Mouse (Mus musculus): ENCODE measurements around the gene Daam1.

The Daam1 gene

DNA sequence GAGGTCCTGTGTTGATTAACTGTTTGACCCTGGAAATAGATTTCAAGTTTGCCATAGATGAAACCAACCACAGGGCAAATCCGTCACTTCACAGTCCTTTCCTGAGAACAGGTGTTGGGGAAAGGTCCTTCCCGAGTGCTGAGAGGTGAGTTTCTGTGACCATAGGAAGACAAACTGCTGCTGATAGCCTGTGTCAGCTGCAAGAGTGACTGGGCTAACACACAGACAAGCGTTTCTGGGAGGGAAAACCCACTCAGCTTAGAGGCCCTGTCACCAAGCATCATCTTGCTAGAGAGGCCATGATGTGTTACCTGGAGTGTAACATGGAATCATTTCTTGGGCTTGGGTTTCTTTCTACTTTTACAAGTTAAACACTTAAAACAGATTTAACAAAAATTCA, 35.1 kb downstream of the Daam1 start:
- no peak for DNase-seq

DNA sequence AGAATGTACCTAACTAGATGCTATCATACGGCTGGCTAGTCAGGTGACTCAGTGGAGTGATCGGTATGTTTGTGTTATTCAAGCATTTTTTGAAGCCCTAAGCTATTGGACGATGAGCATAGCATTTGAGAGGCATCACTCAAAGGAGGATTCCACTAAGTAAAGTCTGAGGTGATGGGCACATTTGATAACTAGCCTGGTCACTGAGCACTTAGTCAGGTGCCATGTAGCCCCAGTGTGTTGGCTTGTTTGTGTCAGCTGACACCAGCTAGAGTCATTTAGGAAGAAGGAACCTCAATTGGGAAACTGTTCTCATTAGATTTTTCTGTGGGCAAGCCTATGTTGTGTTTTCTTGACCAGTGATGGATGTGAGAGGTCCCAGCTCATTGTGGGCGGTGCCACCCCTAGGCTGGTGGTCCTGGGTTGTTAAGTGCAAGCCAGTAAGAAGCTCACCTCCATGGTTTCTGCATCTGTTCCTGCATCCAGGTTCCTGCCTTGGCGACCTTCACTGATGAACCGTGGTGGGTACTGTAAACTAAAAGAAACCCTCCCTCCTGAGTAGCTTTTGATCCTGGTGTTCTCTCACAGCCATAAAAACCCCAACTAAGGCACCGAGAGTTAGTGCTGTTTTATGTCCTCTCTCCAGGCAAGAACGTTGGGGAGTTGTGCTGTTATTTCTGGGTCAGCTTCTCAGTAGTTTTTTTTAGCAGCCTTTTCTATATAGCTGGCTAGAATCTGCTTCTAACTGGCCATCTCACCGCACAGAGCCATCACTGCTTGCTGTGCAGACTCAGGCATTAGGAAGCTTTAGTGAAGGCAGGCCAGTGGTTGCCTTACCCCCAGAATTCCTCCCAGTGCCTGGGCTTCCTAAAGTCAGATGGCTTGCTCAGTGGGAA, 36.7 kb downstream of the Daam1 start:
- no peak for DNase-seq

DNA sequence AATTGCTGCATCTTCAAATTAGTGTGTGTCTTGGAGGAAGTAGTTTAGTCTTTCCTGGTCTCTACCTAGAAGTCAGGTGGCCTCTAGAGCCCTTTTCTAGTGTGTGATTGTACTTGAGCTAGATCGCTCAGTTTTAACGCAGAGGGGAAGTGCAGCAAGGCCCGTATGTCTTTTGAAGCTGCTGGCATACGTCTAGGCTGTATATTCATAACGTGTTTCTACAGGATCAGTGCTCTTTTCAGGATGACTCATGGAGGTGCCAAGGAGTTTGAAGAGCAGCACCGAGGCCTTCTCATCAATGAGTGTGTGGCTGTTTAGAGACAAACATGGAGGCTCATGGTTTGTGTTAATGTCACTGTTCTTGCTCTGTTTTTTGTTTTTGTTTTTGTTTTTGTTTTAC, 39.8 kb downstream of the Daam1 start:
- DNase-seq = peak; percentile 24

DNA sequence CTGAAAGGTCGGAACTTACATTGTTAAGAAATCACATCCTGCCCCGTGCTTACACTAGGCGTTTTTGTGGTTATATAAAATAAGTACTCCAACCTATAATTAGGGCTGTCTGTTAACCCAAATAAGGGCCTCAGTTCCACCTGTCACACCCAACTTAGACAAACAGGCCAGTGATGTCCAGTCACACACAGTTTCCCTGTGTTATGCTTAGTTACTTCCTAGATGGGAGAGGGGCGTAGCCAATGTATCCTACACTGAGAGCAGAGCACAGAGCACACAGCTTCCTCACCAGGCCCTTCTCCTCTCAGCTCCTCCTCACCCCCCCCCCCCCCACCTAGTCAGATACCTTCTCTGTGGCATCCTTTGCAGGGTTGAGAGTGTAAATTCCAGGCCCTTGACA, 41.5 kb downstream of the Daam1 start:
- no peak for DNase-seq

DNA sequence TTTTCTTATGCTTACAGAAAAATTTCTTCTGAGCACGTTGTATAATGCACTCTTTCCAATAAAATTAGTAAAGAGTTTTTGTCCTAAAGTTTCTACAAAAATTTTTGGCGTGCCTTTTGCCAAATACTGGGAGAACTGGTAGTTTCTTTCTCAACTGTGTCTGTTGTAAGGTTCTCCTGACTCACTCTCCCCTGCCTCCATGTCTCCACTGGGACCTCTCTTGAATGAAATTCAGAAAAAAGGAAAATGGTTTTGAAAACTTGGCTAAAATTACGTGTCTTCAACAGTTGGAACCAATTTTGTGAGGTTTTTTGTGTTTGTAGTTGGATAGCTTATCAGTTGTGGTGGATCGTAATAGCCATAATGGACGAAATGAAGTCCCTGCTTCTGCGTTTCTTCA, 43.7 kb downstream of the Daam1 start:
- DNase-seq = no peak

DNA sequence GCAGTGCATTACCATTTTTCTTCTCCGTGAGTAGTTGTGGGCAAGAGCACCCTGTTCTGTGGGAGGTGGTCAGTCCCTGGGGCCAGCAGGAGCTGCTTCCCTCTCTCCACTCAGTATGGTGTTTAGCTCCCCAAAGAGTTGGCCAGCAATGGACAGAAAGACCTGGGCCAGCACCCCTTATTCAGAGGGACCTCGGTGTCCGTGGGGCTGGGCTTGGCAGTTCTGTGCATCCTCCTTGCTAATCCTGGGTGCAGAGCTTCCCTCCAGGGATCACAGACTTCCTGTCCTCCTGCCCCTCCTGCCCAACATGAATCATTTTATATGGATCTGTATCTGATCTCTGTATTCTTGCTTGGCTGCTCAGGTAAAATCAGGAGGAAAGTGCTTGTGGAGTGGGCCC, 44.1 kb downstream of the Daam1 start:
- no peak for DNase-seq

DNA sequence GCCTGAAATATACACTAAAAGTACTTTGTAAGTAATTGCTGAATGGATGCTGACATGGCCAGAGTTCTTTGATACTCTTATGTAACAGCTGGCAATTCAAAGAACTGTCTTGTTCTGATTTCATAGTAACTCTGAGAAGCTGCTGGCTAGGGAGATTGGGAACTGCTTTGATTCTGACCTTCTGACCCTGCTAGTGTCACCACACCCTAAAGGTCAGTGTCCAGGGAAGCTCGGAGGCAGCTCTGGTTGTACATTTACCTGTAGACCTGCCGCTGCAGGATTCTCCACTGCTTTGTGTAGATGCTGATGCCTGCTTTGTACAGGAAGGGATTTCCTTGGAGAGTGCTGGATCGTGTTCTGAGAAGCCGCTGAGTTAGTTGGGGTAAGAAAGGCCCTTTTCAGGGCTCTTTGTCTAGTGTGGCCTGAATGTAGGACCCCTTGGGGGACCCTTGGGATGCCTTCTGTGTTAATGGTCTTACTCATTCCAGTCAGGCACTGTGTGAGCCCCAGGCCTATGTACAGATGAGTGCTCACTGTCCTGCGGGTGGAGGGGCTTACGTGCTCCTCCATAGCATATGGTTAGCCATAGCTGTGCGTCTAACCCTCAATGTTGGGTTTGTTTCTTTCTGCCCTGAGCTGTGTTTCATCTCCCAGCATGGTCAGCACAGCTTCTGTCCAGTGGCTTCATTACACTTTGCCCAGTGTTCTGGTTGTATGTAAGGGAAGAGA, 45.0 kb downstream of the Daam1 start:
- DNase-seq = no peak

DNA sequence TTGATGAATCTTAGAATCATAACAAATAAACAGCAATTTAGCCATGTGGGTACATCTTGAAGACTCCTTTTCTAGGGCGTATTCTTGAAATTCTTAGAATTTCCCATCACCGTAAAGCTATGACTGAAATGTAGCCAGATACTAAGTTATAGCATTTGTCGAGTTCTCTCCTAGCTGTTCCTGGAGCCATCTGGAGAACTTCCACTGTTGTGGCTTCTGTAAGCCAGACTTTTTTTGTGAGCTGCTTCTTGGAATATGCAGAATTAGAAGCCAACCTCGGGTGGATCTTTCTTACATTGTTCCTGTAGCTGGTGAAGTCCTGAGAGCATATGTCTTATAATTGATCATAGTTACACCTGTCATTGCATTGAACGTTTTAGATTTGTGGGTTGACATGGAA, 50.1 kb downstream of the Daam1 start:
- DNase-seq = peak; percentile 38

DNA sequence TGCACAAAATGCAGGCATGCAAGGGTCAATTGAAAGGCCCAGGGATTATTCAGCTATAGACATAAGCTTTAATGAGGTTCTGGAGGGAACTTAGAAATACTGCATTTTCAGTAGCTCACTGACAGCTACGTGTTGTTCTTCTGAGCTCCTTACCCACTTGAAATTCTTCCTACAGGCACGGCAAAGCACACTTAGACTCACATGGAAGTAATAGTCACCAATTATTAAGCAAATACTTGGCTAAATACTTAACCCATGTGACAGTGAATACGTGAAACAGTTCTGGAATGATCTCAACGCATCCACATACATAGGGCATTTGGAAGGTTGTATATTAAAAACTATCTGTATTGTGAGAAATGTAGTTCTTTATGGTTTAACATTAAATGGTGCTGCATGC, 50.6 kb downstream of the Daam1 start:
- DNase-seq = no peak

DNA sequence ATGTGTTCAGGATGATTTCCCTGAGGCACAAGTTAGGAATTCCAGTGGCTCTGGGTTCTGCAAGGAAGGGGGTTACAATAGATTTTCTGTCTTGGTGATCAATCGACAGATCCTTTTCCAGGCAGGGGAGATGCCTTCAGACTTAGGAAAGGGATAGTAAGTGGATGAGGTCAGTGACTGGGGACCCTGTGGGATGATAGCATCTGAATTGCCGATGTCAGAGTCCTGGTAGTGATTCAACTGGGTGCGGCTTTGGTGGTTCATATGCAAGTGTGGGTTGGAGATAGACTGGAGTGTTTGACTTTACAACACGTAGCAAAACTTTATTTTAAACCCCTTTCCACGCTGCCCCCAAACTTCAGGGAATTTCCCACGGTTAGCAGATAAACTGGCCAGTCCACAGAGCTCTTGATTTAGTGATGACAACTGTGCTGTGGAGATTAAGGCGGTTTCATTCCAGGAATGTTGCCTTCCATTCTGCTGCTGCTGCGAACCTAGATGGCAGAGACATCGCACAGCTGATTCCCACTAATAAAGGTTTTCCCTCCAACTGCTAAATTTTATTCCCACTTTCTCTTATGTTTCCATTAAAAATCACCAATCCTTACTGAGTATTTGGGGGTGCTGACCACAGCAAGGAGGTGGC, 52.3 kb downstream of the Daam1 start:
- DNase-seq = no peak

DNA sequence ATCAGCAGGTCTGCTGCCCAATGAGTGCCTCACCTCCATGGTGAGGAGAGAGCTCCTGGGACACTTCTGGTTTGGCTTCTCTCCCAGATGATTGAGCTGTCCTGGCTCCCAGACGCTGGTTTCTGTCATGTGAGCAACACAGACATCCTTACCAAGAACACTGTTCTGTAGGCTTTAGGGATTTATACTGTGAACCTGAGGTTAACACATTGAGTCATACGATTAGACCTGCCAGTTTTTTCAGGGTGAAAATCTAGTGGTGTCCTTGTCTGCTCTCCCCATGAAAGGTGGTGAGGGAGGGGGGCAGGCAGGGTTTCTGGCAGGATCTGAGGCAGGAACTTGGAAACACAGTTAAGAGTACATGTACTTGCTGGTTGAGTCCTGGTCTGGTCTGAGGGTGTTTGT, 54.3 kb downstream of the Daam1 start:
- DNase-seq = no peak

DNA sequence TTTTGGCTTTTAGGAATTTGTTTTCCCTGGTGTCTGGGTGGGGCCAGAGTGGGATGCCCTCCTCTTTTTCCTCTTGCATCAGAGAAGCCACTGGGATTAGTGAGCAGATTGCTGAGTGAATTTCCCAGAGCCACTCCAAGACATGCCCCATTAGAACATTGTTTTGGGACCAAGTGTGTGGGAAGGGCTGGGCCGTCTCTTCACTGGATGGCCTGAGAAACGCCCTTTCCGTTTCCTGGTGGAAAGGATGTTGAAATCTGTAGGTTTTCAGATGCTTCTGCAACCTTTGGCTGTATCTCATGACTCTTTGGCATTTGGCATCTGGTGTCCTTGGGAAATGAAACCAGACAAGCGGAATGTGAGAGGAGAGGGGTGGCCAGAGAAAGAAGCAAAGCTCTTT, 54.8 kb downstream of the Daam1 start:
- DNase-seq = no peak

DNA sequence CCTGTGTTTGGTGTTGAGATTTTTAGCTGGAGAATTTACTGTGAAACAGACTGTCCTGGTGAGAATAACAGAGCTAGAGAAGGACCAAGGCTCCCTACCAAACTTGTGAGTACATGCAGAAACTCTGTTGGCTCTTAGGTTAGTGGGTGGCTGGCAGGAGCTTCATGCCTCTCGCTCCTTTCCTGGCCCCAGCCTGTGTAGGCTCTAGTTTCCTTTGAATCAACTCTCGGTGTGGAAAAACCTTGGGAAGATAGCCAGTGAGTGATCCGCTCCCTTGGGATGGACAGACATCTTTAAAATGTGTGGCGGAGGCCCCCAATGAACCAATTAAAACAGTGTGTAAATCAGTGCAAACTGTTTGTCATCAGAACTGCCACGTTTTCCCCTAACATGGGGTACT, 55.5 kb downstream of the Daam1 start:
- DNase-seq = no peak

DNA sequence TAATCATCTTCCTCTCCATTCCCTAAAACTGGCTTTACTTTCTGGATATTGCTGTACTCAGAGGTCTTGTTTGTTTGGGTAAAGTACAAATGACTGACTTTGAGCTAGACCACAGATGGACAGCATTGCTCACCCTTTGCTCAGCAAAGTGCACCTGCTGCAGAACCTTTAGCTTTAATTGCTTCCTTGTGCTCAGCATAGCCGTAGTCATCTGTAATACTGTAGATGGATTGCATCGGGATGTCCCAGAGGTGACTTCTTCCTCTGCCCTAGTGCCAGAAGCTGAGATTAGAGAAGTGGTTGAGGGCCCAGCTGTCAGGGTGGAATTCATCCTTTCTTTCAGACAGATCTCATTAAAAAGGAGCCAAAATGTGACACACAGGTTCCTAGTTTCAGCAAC, 56.1 kb downstream of the Daam1 start:
- DNase-seq = no peak

DNA sequence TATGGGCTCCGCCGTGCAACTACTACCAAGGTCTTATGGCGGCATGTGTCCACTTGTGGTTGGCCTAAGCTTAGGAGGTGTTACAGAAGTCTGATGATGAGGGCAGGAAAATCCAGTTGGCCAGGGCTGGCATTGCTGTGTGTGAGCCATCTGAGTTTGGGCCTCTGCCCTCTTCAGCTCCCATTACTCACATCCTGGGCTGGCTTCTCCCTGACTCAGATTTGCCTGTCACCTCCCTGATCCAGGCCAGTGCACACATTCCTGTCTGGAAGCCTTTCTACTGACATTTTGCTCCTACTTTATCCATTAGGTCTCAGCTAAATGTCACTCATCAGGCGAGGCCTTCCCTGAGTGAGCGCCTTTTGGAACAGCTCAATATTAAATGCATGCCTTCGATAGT, 57.5 kb downstream of the Daam1 start:
- no peak for DNase-seq

DNA sequence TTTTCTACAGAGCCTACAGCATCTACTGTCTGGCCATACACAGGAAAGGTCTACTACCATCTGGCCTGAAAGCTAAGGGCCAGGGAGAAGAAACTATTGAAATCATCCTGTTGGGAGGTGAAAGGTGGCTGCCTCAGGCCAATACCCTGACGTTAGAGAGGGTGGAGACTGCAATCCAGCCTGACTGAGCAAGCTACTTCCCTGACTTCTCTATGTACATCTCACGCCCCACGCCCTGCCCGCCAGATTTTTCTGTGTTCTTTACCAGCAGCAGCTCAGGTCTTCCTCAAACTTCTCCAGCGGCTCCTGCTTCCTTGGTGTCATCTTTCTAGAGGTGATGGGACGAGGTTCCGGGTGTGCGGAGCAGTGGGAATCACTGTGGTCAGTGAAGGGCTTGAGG, 58.4 kb downstream of the Daam1 start:
- no peak for DNase-seq

DNA sequence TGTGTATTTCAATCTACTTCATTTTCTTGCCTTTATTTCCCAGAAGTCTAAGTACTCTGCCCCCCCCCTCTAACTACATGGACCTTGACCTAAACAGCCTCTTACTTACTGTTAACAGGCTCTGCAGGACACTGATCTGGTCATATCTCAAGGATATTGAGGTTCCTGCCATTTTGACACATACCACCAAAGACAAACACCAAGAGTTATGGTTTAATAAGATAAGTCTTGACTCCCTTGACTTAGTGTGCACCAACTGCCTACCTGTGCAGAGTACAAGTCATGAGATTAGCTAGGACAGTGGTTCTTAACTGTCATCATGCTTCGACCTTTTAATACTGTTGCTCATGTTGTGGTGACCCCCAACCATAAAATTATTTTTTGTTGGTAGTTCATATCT, 59.4 kb downstream of the Daam1 start:
- no peak for DNase-seq

DNA sequence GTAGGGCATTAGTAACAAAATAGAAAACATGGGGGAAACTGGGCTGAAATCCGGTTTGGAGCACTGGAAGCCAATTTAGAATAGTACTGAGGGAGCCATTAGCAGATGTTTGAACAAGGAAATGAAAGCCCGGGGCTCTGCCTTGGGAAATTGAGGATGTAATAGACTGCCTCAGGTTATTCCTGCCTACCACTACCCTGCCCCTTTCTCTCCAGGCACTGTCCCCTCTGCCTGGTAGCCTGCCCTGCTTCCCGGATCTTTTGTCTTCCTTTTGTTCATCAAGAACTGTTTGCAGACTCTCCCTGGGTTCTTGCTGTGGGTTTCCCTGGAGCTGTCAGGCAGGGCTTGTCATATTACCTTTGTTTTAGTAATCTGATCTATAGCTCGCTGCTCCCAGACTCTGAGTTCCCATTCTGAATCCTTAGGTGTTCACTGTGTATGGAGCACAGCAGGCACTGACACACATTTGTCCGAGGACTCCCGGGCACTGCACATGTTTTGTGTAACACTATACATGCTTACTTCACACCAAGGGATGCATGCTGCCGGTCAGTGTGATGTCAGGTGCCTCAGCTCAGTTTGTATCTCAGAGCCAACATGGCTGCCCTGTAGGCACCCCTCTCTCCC, 61.0 kb downstream of the Daam1 start:
- no peak for DNase-seq

DNA sequence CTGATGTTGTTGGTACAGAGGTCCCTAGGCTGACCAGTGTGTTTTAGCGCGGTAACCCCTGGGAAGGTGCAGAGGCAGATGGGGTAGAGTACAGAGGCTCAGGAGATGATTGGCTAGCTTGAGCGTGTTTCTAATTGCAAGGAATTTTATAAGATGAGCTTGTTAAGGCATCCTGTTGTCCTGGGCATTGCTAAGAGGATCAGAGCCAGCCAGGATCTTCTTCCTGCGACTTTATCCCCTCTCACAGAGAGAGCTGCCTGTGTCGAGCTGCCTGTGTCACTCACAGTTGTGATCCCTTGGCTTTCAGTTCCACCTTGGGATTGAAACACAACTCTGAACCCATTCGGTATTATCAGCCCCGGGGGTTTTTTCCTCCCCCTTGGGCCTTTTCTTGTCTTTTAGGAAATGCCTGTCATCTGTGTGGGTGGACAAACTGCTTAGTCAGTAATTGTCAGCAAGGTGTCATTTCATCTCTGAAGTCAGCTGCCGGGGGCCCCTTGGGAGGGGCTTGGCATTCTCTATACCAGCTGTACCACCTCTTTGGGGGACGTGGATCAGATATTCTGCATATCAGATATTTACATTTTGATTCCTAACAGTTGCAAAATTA, 62.2 kb downstream of the Daam1 start:
- no peak for DNase-seq

DNA sequence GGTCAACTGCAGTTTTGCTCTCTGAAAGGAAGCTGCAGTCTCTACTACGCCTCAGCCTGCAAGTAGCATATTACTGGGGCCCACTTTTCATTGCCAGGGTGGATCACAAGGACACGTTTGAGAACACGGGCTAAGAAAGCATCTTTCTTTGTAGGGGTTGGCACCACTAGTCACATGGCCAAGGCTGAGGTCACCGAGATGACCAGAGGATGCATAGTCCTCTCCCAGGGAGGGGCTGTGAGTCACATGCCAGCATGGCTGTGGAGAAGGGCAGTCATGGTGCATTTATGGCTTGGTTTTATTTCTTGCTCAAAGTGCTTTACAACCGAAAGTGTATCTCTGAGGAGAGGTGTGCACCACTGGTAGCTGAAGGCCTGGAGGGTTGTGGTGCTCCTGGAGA, 67.4 kb downstream of the Daam1 start:
- DNase-seq = peak; percentile 26

DNA sequence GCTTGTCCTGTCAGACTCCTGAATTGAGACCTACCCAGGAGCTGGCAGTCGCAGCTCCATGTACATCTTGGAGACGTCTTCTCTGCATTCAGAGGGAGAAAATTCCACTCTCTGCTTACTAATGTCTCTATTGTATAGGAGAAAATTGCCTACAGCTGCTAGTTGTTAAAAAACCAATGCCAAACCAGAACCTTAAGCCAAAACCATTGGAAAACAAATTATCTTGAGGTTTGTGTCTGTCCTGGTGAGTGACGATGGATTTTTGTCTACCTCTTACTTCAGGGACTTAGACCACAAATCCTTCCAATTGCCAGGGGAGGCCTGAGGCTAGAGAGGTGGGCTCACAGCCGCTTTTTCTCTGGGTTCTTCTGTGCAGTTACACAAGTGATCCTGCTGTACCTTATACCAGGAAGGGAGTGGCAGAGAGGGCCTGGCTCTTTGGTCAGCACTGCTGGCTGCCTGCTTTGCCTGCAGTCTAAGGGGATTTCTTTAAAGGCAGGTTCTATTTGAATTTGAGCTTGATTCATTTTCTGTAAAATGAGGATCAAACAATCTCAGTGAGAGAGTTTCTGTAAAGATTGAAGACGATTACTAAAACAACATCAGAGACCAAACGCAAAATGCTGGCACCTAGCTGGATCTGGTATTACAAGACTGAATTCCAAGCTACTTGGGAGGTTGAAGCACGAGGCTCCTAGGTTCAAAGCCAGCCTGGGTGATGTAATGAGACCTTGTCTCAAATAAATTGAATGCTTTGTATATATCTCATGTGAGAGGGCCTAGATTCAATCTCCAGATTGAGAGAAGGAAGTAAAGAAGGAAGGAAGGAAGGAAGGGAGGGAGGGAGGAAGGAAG, 68.0 kb downstream of the Daam1 start:
- no peak for DNase-seq

DNA sequence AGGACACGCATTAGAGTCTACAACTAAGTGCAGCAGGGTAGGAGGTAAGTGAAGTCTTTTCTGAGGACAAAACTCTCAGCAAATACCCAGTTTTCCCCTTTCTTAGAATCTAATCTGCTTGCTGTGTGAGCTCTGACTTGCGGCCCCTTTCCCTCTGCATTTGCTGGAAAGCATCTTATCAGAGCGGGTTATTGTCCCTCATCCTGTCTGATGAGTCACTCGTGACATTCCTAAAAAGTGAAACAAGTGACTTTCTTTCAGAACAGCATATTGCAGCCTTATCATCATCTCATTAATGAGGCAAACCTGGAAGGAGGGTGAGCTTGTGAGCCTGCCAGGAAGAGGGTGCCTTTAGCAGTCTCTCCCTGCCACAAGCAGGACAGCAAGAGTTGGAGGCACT, 68.7 kb downstream of the Daam1 start:
- no peak for DNase-seq
